In genomic region chr6:140337897-140338749, GRCm38 (mm10) we compare ENCODE assay signal across 7 mouse cellular contexts.
DNase-seq lines count a peak whose midpoint lies in the region; ATAC-seq lines count a peak whose summit lies in the region.

No protein-coding gene starts in this region.

- H3K4me3 ChIP-seq in megakaryocyte, embryonic 14.5 days (replicated peaks), result peak overlapping the region; percentile 59
- peak overlapping the region; percentile 30 for H3K4me3 ChIP-seq in forebrain, embryonic 15.5 days
- peak overlapping the region; percentile 17 for H3K4me3 ChIP-seq in midbrain, embryonic 16.5 days (ENCODE audit: low read depth, low read length)

- H3K4me2 ChIP-seq in forebrain, embryonic 15.5 days (replicated peaks), result peak overlapping the region; percentile 48
- H3K4me2 ChIP-seq in midbrain, embryonic 16.5 days (ENCODE audit: low read length), result peak overlapping the region; percentile 44

- H3K36me3 ChIP-seq in megakaryocyte, embryonic 14.5 days (replicated peaks; ENCODE audit: low read length), result no peaks in the 10 kb centered on the region
- no peaks in the 10 kb centered on the region for H3K36me3 ChIP-seq in forebrain, embryonic 15.5 days
- H3K36me3 ChIP-seq in midbrain, embryonic 16.5 days (ENCODE audit: control insufficient read depth, insufficient read depth, low read length), result no peaks in the 10 kb centered on the region

- 0 out of 2 replicates have a peak, but pooled peaks cover 8% of the 10 kb centered on the region for H3K9me3 ChIP-seq in megakaryocyte, embryonic 14.5 days
- no peaks in the 10 kb centered on the region for H3K9me3 ChIP-seq in forebrain, embryonic 15.5 days
- no peaks in the 10 kb centered on the region for H3K9me3 ChIP-seq in midbrain, embryonic 16.5 days (replicated peaks; ENCODE audit: control insufficient read depth, low read length, poor library complexity, severe bottlenecking)

- H3K9ac ChIP-seq in forebrain, embryonic 15.5 days (replicated peaks), result peak overlapping the region; percentile 35; the same call in 1 of the 2 replicates
- H3K9ac ChIP-seq in midbrain, embryonic 16.5 days (ENCODE audit: low read depth, low read length), result no peak overlapping the region

- no peak overlapping the region for H3K27ac ChIP-seq in forebrain, embryonic 15.5 days (replicated peaks)
- no peak overlapping the region for H3K27ac ChIP-seq in midbrain, embryonic 16.5 days (ENCODE audit: low read length)

- no peaks in the 10 kb centered on the region for H3K27me3 ChIP-seq in megakaryocyte, embryonic 14.5 days (replicated peaks)
- H3K27me3 ChIP-seq in forebrain, embryonic 15.5 days, result no peaks in the 10 kb centered on the region
- H3K27me3 ChIP-seq in midbrain, embryonic 16.5 days (ENCODE audit: control insufficient read depth, insufficient read depth, low read depth, low read length), result no peaks in the 10 kb centered on the region

- intact Hi-C loops in left cerebral cortex, postnatal 36 days (cut with DNase I), result no loop called here

- H3K4me1 ChIP-seq in megakaryocyte, embryonic 14.5 days, result peaks cover 8% of the 10 kb centered on the region; the same call in 1 of the 2 replicates
- H3K4me1 ChIP-seq in forebrain, embryonic 15.5 days, result peaks cover 24% of the 10 kb centered on the region
- H3K4me1 ChIP-seq in midbrain, embryonic 16.5 days (ENCODE audit: control insufficient read depth, insufficient read depth, low read length), result peaks cover 18% of the 10 kb centered on the region

- peak; percentile 57 for DNase-seq in kidney, adult 9 months
- no peak for DNase-seq in thymus, postnatal 0 days (ENCODE audit: low spot score)
- no peak for DNase-seq in left cerebral cortex, postnatal 36 days (ENCODE audit: low spot score in 2 of 2)

- no peak for ATAC-seq in megakaryocyte, adult 5-6 weeks (ENCODE audit: poor library complexity, severe bottlenecking)
- ATAC-seq in forebrain, embryonic 15.5 days (replicated peaks), result 0 out of 2 replicates have a peak, but pooled peaks have one; percentile 39
- ATAC-seq in midbrain, embryonic 16.5 days, result peak; percentile 41; the same call in 1 of the 2 replicates

- 14% methylated on average over 19 of the region's 19 CpGs for WGBS in forebrain, embryonic 15.5 days
- WGBS in midbrain, embryonic 16.5 days, result 18% methylated on average over 19 of the region's 19 CpGs
